Mouse (Mus musculus): Measurements from ENCODE around the gene Tm7sf2. TPM values are rescaled to one million over a fixed set of nuclear protein-coding genes. Genes with fewer than 3 reads are reported as not detected.
A peak's percentile ranks its signal among the peaks of the same experiment; 100 is the strongest.

The Tm7sf2 gene
- 5.5 to 18.5 TPM (median 8.9 TPM) in 3 replicates for total RNA-seq (2017)

DNA sequence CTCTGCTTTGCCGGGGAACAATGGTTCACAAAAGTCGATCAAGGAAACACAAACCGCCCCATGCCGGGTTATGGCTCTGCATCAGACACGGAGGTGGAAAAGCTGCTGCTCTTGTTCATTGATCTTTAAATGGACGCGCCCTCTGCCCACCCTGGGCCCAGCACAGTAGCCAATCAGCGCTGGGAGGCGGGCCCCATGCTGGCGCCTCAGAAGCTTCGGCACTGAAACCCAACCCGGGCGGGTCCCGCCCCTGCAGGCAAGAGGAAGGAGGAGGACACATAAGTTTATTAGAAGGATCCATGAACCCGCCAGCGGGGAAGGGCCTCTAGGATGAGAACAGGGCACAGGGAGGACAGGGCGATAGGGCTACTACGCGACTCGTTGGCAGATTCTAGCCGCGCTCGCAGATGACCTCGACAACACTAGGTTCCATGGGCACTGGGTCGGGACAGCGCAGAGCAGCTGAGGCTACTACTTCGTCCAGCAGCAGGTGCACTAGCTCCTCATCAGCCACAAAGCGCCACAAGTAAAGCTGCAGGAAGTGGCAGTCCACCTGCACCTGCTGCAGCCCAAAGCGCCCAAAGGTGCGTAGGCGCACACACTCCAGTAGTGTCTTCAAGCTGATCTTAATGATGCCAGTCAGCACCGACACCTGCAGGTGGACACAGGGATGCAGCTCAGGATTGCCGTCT is at the start of gene Tm7sf2:
TSS of gene Tm7sf2 (minus strand) at position 650 of the 692 bp plus-strand sequence.
- ATAC-seq (replicated peaks; ENCODE audit: insufficient number of reproducible peaks, low FRiP score, low TSS enrichment, poor library complexity, severe bottlenecking): peak; percentile 80

- no peak for ATAC-seq (replicated peaks; ENCODE audit: insufficient number of reproducible peaks, low FRiP score, low TSS enrichment, poor library complexity, severe bottlenecking)
Observed at GRCm38 (mm10) chr19:6117346-6117985, 49.3 kb upstream of the Tm7sf2 start.

- no peak for ATAC-seq (replicated peaks; ENCODE audit: insufficient number of reproducible peaks, low FRiP score, low TSS enrichment, poor library complexity, severe bottlenecking)
Observed at GRCm38 (mm10) chr19:6116113-6116850, 48.1 kb upstream of the Tm7sf2 start.

DNA sequence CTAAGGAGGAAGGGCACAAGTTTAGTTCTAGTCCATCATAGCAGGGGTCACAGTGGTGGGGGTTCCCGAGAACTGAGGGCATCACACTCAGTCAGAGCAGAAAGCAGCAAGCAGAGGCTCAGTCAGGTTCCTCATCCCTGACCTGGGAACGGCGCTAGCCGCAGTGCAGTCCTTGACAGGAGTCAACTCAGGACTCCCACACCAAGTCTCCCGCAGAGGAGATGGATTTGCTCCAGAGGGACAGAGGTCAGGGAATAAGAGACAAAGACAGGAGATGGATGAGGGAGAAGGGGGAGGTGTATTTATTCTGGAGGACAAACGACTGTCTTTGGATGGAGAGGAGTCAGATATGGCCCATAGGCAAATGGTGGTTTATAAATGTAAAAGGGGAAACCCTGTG is 44.9 kb upstream of the Tm7sf2 start:
- ATAC-seq (replicated peaks; ENCODE audit: insufficient number of reproducible peaks, low FRiP score, low TSS enrichment, poor library complexity, severe bottlenecking): no peak

GRCm38 (mm10) chr19:6105586-6105985 is 37.4 kb upstream of the Tm7sf2 start, which contains the start of gene Naaladl1:
Naaladl1 (plus strand) TSS chr19:6105782.
- ATAC-seq (replicated peaks; ENCODE audit: insufficient number of reproducible peaks, low FRiP score, low TSS enrichment, poor library complexity, severe bottlenecking): no peak

- no peak for ATAC-seq (replicated peaks; ENCODE audit: insufficient number of reproducible peaks, low FRiP score, low TSS enrichment, poor library complexity, severe bottlenecking)
Observed at GRCm38 (mm10) chr19:6104476-6104875, 36.3 kb upstream of the Tm7sf2 start.

- ATAC-seq (replicated peaks; ENCODE audit: insufficient number of reproducible peaks, low FRiP score, low TSS enrichment, poor library complexity, severe bottlenecking): no peak
Observed at GRCm38 (mm10) chr19:6102169-6102853, 34.1 kb upstream of the Tm7sf2 start.

DNA sequence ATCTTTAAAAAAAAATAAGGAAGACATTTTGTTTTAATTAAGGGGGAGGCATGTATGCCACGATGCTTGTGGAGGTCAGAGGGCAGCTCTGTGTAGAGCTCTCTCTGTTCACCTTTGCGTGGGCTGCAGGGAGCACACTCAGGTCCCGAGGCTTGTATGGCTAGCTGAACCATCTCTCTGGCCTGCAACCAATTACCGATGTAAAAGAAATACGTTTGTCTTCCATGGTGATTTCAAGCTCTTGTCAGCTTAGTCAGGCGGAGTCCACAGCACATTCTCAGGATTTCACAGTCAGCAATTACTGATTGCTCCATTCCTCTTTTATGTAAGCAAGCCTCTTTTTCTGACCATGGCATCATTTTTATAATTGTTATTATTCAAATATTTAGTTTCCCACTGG is 33.0 kb upstream of the Tm7sf2 start:
- no peak for ATAC-seq (replicated peaks; ENCODE audit: insufficient number of reproducible peaks, low FRiP score, low TSS enrichment, poor library complexity, severe bottlenecking)

GRCm38 (mm10) chr19:6097847-6098246 is 29.7 kb upstream of the Tm7sf2 start:
- ATAC-seq (replicated peaks; ENCODE audit: insufficient number of reproducible peaks, low FRiP score, low TSS enrichment, poor library complexity, severe bottlenecking): no peak

- ATAC-seq (replicated peaks; ENCODE audit: insufficient number of reproducible peaks, low FRiP score, low TSS enrichment, poor library complexity, severe bottlenecking): no peak
Observed at GRCm38 (mm10) chr19:6094119-6094518, 25.9 kb upstream of the Tm7sf2 start, which contains the start of gene AC131692.1. AC131692.1 (plus strand) TSS chr19:6094419.

- ATAC-seq (replicated peaks; ENCODE audit: insufficient number of reproducible peaks, low FRiP score, low TSS enrichment, poor library complexity, severe bottlenecking): no peak
Observed at GRCm38 (mm10) chr19:6088841-6089240, 20.7 kb upstream of the Tm7sf2 start.

GRCm38 (mm10) chr19:6085417-6085879 is 17.3 kb upstream of the Tm7sf2 start:
- ATAC-seq (replicated peaks; ENCODE audit: insufficient number of reproducible peaks, low FRiP score, low TSS enrichment, poor library complexity, severe bottlenecking): peak; percentile 72

DNA sequence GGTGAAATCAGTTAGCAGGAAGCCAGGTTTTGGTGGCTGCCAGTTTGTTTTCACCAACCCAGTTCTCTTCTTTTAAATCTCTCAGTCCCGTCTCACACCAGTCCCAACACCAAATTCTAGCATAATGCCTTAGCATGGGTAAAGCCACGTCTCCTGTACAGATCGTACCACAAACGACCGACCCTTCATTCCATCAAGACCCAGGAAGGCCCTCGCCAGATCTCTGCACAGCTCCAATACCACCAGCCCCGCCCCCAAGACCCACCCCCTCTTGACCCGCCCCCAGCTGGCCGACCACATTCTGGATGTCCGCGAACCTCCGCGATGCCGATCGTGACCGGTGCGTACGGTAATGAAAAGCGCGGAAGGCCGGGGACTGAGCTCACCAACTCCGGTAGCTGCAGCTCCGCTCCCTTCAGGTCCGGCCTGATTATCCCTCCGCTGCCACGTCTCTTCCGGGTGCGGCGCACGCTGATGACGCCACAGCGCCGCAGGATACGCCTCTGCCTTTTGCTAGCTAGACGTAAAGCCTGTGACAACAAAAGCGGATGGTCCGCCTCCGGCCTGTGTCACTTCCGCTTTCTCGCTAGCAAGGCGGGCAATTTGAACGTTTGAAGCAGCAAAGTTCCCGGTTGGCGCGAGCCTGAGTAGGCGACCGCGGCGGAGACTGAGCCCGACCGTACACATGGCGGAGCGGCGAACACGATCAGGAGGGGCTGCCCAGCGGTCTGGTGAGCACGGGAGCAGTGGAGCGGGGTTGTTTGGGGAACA is 16.5 kb upstream of the Tm7sf2 start, which contains the start of the genes Zfpl1 and Cdca5:
TSS of gene Zfpl1 (minus strand) at position 479 of the 771 bp plus-strand sequence.
TSS of gene Cdca5 (plus strand) at position 506 of the 771 bp plus-strand sequence.
- ATAC-seq (replicated peaks; ENCODE audit: insufficient number of reproducible peaks, low FRiP score, low TSS enrichment, poor library complexity, severe bottlenecking): peak; percentile 96

GRCm38 (mm10) chr19:6082156-6082555 is 14.0 kb upstream of the Tm7sf2 start, which contains the start of gene Gm28374:
Gm28374 (minus strand) TSS chr19:6082256.
- no peak for ATAC-seq (replicated peaks; ENCODE audit: insufficient number of reproducible peaks, low FRiP score, low TSS enrichment, poor library complexity, severe bottlenecking)

DNA sequence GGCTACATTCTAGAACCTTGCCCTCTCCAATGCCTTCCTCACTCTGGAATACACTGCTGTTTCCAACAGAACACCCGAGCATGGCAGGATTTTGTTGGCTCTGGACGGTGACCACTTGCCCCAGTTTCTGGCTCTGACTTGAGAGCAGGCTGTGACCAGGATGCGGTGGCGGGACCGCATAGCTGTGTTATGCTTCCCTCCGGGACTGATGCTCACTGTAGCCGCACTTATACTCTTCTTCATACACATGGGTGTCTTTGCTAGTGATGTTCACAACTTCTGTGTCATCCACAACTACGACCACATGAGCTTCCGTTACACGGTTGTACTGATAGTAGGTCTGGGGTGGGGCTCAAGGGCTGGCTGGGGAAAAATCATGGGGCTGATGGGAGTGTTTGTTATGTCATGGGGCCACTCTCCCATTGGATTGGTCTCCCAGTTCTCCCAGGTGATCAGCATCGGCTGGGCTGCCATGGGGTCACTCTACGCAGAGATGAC is 11.9 kb upstream of the Tm7sf2 start, which contains the start of gene Tmem262:
TSS of gene Tmem262 (plus strand) at position 51 of the 498 bp plus-strand sequence.
- ATAC-seq (replicated peaks; ENCODE audit: insufficient number of reproducible peaks, low FRiP score, low TSS enrichment, poor library complexity, severe bottlenecking): no peak

DNA sequence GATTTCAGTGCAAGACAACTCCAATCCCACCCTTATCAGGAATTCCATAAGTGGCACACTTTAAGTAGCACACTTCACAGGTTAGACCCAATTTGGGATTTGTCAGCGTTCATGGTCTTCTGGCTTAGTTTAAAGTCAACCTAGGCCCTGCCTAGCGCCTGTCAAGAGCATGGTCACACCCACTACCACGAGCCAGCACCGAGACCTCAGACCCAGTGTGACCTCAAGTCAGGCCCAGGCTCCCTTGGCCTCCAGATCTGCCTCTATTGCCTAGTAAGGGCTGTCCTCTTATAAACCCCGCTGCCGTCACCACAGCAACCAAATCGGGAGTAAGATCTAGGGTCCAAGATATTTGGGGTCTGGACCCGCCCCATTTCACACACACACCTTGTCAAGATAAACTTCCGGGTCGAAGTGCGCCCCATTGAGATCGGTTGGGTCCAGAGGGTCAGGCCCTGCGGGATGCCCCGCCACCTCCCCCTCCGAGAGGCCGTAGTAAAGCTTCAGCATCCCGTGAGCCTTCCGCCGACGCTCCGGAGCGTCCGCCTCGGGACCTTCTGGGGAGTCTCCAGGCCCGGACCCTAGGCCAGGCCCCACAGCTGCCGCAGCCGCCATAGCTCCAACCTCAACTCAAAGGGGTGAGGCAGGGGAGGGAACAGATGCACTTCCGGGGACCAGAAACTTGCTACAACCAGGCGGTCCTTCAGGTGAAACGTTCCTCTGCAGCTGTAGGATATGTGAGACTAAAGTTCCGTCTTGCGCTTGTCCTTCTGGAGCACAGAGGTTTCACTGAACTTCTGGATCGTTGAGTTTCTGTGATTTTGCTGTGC is 8.6 kb upstream of the Tm7sf2 start, which contains the start of gene Vps51:
TSS of gene Vps51 (minus strand) at position 668 of the 830 bp plus-strand sequence.
- peak; percentile 92 for ATAC-seq (replicated peaks; ENCODE audit: insufficient number of reproducible peaks, low FRiP score, low TSS enrichment, poor library complexity, severe bottlenecking)

GRCm38 (mm10) chr19:6073889-6074288 is 5.7 kb upstream of the Tm7sf2 start:
- 0 out of 2 replicates have a peak, but pooled peaks have one; percentile 55 for ATAC-seq (replicated peaks; ENCODE audit: insufficient number of reproducible peaks, low FRiP score, low TSS enrichment, poor library complexity, severe bottlenecking)
